In the genomic region with DNA sequence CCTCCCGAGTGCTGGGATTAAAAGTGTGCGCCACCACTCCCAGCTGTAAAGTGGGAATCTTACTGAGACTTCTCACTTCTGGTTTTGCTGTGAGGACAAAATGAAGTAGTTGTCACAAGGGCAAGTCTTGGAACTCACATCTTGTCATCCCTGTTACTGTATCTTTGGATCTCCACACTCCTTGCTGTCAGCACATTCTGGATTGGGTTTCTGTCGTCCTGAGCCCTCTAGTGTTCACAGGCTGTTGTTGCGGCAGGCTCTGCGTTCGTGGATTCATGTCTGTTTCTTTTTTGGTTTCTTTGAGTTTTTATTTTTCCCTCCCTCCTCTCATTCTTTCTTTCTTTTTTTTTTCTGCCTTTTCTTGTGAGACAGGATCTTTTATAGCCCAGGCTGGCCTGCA, we compare ENCODE assay signal across 8 mouse cellular contexts. TPM values are rescaled to one million over a fixed set of nuclear protein-coding genes. Genes with fewer than 3 reads are reported as not detected.
DNase-seq lines count a peak whose midpoint lies in the region; ATAC-seq lines count a peak whose summit lies in the region.

No protein-coding gene starts in this region.

- ATAC-seq in lung, embryonic 15.5 days (ENCODE audit: borderline replicate concordance, extremely low read depth, low FRiP score, low TSS enrichment) = no peak

- no peaks in the 10 kb centered on the region for H3K9me3 ChIP-seq in lung, embryonic 15.5 days

- H3K4me2 ChIP-seq in lung, embryonic 15.5 days = 0 out of 2 replicates have a peak overlapping the region, but pooled peaks have one; percentile 1

- peaks cover 28% of the 10 kb centered on the region for H3K4me1 ChIP-seq in lung, embryonic 15.5 days

- H3K27me3 ChIP-seq in lung, embryonic 15.5 days = no peaks in the 10 kb centered on the region

- no peak overlapping the region for H3K4me3 ChIP-seq in lung, embryonic 15.5 days

- H3K27ac ChIP-seq in lung, embryonic 15.5 days = no peak overlapping the region

- peak; percentile 48 to 80 for DNase-seq in adrenal gland, adult (ENCODE audit: inconsistent age in 2 of 2, low spot score in 1 of 2)
- no peak for DNase-seq in adrenal gland, adult 2 months
- peak; percentile 51 for DNase-seq in ovary, postnatal 36 days (ENCODE audit: low spot score)
- DNase-seq in ovary, postnatal 10 days (ENCODE audit: low spot score) = no peak
- peak; percentile 40 to 75 for DNase-seq in frontal cortex, postnatal 36 days (ENCODE audit: low spot score in 2 of 2)
- peak; percentile 51 for DNase-seq in kidney, postnatal 14 days
- peak; percentile 79 to 82 for DNase-seq in spleen, postnatal 4 days (ENCODE audit: low spot score in 2 of 2)

- 0 out of 2 replicates have a peak overlapping the region, but pooled peaks have one; percentile 1 for H3K9ac ChIP-seq in lung, embryonic 15.5 days

- H3K36me3 ChIP-seq in lung, embryonic 15.5 days = no peaks in the 10 kb centered on the region

- 30% methylated on average over 6 of the region's 6 CpGs for WGBS in lung, embryonic 15.5 days

RNA-seq across cellular contexts. Expression of a gene that starts 20.4 kb away (rescaled TPM):
- 100 to 1,000 TPM in 1 of 2 experiments, 10 to 100 TPM in 1; 93.5 to 104 TPM for total RNA-seq in adrenal gland, adult 2 months (2021)
- 70.0 and 82.7 TPM in 2 replicates for polyA plus RNA-seq in adrenal gland, adult 2 months (2012; rRNA removed)
- 49.5 and 51.7 TPM in 2 replicates for polyA plus RNA-seq in lung, embryonic 15.5 days (2015; fragmentation: Nextera tagmentation; extraction: Ambion mirVana)

RNA-seq across cellular contexts. Expression of a gene that starts 35.1 kb away (rescaled TPM):
- total RNA-seq in adrenal gland, adult 2 months (2021) = 1 to 10 TPM; 4.0 to 4.2 TPM
- 35.8 and 42.0 TPM in 2 replicates for polyA plus RNA-seq in adrenal gland, adult 2 months (2012; rRNA removed)
- 3.9 and 4.2 TPM in 2 replicates for polyA plus RNA-seq in lung, embryonic 15.5 days (2015; fragmentation: Nextera tagmentation; extraction: Ambion mirVana)

RNA-seq across cellular contexts. Expression of a gene that starts 45.8 kb away (rescaled TPM):
- 1 to 10 TPM; 1.5 to 4.8 TPM for total RNA-seq in adrenal gland, adult 2 months (2021)
- polyA plus RNA-seq in adrenal gland, adult 2 months (2012; rRNA removed) = 2.6 and 6.5 TPM in 2 replicates
- polyA plus RNA-seq in lung, embryonic 15.5 days (2015; fragmentation: Nextera tagmentation; extraction: Ambion mirVana) = 4.6 and 5.8 TPM in 2 replicates

Comparison
In these comparisons a context has a peak if more than half of its experiments do, and no peak if none do; other contexts are left out.
1. DNase-seq: peak in adrenal gland, adult (2 of 2), ovary, postnatal 36 days (single experiment), frontal cortex, postnatal 36 days (2 of 2), kidney, postnatal 14 days (single experiment) and spleen, postnatal 4 days (2 of 2); none in adrenal gland, adult 2 months (single experiment) and ovary, postnatal 10 days (single experiment).